Mouse (Mus musculus) frontal cortex, adult 2 months (tissue): Measurements from ENCODE around the gene Pth2. TPM values are rescaled to one million over a fixed set of nuclear protein-coding genes. Genes with fewer than 3 reads are reported as not detected.
A peak's percentile ranks its signal among the peaks of the same experiment; 100 is the strongest.
"Not testable (repeated sequence)": the region's sequence is repeated elsewhere in the genome, so short reads cannot be mapped to it uniquely, and the experiment has no call there.

ENCODE experiments used
- DNase-seq, 2 experiments: peaks; one replicate each; pipeline ENCODE4 v3.0.0; 2022; ENCODE audit warnings: low spot score in 1 of 2; ENCODE audit errors: extremely low spot score in 1 of 2
- polyA plus RNA-seq: library from polyadenylated mRNA; depleted of rRNA; stranded (reverse); fragments of >200 nt; gene quantifications from 2 replicates; pipeline ENCODE4 v1.2.3, GENCODE M21; 2012

Pth2 gene
- polyA plus RNA-seq, 1 experiment, result 0.90 TPM

GRCm38 (mm10) chr7:45169495-45169894 is 11.3 kb upstream of the Pth2 start:
- DNase-seq, result peak in 1 of 2 experiments; percentile 74

DNA sequence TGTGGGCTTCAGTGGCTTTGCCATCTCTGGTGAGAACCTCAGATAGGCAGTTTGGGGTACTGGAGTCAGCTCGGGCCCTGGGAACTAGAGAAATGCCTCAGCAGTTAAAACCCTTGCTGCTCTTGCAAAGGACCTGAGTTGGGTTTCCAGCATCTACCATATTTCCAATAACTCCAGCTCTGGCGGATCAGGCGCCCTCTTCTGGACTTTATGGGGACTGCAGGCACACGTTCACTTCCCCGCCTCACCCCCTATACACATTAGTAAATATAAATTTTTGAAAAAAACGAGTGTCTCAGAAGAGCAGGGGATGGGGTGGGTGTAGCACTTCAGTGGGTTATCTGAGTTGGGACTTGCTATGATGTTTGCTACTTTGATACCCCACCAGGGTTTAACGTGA is 7.8 kb upstream of the Pth2 start:
- no peak for DNase-seq

GRCm38 (mm10) chr7:45173772-45174171 is 7.0 kb upstream of the Pth2 start:
- DNase-seq, result not testable (repeated sequence)

DNA sequence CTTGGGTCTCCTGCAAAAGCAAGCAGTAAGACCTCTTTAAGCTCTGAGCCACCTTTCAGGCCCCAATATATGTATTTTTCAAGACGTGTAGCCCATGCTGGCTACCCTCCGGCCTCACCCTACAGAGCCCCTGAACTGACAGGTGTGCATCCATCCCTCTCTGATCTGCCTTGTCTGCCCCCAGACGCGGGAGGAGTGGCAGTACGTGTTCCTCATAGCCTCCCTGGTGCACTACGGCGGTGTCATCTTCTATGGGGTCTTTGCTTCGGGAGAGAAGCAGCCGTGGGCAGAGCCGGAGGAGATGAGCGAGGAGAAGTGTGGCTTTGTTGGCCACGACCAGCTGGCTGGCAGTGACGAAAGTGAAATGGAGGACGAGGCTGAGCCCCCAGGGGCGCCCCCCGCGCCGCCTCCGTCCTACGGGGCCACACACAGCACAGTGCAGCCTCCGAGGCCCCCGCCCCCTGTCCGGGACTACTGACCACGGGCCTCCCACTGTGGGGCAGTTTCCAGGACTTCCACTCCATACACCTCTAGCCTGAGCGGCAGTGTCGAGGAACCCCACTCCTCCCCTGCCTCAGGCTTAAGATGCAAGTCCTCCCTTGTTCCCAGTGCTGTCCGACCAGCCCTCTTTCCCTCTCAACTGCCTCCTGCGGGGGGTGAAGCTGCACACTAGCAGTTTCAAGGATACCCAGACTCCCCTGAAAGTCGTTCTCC is 6.1 kb upstream of the Pth2 start:
- DNase-seq, result no peak

DNA sequence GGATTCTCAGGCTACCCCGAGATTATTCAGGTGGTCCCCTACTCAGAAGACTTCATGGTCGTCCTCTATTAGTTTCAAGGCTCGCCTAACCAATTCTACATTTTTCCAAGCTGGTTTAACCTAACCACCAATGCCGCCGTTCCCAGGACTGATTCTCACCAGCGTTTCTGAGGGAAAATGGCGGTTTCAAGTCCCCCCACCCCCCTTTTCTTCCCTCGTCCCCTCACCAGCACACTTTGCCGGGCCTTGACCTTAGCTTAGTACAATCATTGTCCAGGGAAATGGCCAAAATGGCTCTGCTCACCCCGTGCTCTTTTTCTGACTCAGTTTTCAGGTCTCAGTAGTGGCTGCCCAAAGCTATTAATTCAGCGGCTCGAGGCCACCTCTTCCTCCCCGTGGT is 5.4 kb upstream of the Pth2 start:
- no peak for DNase-seq

DNA sequence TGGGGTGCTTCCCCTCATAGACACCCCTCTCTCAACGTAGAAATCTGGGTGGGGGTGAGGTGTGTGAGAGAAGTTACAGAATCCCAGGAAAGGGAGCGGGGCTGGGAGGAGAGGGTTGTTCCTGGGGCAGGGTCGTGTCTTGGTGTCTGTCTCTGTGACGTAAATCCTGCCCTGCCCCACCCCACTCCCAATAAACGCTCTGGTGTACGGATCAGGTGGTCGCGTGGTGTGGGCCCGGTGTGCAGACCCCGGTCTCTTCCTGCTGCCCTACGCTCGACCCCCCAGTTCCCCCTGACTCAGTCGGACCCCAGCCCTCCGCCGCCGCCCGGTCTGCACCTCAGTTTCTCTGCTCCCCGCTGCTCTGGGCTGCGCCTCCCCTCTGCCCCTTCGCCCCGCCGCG is 4.9 kb upstream of the Pth2 start:
- no peak for DNase-seq

GRCm38 (mm10) chr7:45176356-45176755 is 4.4 kb upstream of the Pth2 start:
- no peak for DNase-seq

DNA sequence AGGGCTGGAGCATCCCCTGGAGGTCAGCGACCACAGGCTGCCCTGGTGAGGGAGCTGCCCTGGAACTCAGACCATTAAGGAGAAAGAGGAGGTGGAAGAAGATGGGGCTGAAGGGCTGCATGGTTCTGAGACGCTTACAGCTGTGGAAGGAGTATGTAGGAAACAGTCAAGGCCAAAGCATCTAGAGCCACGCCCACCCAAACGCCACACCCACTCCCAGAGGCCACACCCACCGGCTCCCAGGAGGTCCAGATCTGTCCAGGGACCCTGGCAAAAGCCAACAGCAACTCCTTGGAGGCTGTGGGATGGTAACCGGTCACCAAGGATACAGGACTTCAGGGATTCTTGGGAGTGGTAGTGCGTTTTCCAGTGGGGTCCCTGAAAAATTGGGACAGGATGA is 2.2 kb upstream of the Pth2 start:
- DNase-seq, result no peak

DNA sequence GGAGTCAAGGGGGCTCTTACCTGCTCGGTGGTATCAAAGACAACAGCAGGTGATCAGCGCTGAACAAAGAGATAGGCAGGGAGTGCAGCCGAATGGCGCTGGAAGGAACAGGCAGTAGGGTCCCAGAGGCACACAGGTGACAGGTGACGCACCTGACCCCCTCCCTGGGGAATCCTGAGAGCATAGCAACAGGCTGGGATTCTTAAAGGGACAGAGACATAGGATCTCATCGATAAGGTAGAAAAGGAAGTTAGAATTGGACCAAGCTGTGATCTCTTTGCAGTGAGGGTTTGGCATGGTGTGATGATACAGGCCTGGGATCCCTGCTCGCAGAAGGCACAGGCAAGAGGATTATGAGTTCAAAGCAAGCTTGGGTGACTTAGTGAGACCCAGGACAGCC is 1.3 kb upstream of the Pth2 start, which contains the start of gene Gfy:
Gfy (minus strand) TSS at position 101 of the 400 bp plus-strand sequence.
- DNase-seq, result no peak

DNA sequence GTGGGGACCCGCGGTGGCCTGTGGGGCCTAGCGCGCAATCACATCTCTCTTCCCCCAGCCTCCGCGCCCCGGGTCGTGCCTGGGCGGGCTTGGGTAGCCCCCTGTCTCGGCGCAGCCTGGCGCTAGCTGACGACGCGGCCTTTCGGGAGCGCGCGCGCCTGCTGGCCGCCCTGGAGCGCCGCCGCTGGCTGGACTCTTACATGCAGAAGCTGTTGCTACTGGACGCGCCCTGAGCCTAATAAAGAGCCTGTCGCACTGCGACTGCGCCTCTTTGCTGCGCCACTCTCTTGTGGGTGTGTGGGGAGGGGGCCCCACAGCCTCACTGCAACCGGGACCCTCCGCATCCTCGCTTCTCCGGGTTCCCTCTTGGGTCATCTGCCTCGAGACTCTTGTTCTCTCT is 745 bp downstream of the Pth2 start:
- no peak for DNase-seq

DNA sequence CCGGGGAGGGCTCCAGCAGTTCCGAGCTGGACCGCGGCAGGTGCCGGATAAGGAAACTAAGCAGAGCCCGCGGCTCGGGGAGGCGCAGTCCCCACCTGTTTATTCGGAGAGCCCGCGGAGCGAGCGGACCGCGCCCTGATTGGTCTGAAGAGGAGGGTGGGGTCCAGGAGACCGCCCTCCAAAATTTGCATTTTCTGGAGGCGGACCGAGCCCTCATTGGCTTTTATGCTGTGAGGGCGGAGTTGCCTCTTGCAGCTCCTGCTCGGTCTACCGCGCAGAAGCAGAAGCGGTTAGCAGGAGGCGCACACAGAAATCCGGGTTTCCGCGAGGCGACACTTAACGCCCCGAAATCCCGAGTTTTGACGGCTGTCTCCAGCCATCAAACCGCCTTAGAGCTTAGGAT is 1.4 kb downstream of the Pth2 start:
- DNase-seq, result peak; percentile 78 to 90

DNA sequence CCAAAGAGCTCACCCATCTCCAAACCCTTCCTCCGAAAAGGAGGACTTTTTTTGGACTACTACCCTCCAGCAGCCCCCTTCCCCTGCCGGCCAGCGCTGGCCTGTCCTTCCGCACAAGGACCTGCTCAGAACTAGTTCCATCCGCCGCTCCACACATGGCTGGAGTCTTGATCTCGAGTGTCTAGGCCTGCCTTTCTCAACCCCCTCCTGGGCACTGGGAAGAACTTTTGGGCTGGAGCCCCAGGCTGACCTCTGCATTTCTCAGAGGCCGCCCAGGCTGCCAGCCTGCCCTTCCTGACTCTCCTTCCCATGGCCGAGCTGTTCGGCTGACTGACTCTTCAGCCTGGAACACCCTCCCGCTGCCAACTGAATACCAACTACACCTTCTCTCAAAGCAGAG is 1.8 kb downstream of the Pth2 start:
- DNase-seq, result no peak

DNA sequence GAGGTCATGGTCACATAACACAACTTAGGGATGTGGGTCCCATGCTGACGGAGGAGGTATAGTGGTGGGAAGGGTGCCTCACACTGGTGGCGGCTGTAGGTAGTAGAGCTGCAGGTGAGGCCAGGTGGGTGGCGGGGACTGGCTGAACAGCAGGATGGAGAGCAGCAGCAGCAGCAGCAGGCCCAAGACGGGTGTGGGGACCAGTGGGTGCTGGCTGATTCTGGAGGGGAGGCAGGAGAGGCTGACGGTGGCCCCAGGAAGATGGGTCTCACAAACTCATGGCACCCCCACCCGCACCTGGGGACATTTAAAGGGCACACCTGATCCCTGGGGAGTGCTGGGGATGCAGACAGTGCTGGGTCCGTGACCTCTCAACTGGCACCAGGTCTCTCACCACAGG is 2.9 kb downstream of the Pth2 start:
- no peak for DNase-seq

- DNase-seq, result no peak
Observed at GRCm38 (mm10) chr7:45185921-45186320, 5.1 kb downstream of the Pth2 start.

DNA sequence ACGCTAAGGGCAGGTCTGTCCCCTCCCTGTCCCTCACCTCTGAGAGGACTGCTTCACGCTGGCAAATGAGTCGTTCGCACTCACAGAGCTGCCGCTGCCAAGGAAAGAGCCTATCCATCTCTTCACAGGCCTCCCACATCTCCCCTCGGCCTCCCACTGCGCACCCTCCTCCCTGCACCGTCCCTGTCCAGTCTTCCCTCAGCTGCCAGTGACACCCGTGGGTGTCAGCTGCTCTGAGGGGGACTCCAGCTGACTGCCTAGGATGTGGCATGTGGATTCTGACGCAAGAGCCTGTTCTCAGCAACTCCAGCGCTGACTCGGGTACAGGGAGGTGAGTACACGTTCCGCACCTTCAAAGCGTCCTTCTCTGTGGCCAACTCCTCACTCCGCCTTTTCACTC is 8.8 kb downstream of the Pth2 start:
- DNase-seq, result peak in 1 of 2 experiments; percentile 74

DNA sequence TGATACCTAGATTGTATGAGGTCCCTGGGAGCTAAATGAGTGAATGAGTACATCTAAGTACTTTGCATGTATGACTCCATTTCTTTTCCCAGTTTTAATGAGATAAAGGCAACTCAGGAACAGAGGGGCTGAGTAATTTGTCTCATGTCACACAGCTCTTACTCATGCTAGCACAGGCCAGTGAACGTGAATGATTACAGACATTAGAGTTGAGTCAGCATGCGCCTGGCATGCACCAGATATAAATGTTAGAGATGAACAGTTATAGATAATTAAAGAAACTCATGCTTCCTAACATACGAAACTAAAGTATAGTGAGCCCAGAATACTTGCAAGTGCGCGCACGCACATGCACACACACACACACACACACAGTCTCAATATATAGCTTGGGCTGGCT is 9.4 kb downstream of the Pth2 start:
- DNase-seq, result no peak

- DNase-seq, result no peak
Observed at GRCm38 (mm10) chr7:45191161-45191560, 10.4 kb downstream of the Pth2 start.

- DNase-seq, result no peak
Observed at GRCm38 (mm10) chr7:45191803-45192363, 11.1 kb downstream of the Pth2 start.

DNA sequence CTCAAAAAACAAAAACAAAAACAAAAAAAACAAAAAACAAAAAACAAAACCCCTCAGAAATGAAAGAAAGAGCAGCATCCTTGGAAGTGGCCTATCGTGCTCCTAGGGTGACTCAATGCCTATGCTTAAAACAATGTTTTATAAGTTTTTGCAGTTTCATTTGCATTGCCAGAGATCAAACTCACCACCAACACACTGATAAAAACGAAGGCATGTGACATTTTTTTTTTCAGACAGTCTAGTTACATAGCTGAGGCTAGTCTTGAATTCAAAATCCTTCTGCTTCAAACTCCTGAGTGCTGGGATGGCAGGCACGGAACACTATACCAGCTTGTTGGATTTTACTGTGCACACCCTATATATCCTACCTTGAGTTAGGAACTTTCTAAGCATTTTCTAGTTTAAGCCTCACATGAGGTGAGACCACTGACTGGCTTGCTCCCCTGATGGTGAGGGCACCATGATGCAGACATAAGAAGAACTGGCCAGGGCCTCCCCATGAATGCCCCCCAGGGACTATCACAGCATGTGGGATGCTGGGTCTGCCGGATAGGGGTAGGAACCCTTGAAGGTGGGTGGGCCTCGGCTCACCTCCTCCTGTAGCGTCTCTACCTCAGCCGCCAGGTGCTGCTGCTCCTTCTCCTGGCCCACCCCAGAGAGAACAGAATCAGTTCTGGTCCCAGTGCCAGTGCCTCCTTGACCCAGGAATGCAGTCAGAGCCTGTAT is 12.0 kb downstream of the Pth2 start:
- DNase-seq, result no peak

DNA sequence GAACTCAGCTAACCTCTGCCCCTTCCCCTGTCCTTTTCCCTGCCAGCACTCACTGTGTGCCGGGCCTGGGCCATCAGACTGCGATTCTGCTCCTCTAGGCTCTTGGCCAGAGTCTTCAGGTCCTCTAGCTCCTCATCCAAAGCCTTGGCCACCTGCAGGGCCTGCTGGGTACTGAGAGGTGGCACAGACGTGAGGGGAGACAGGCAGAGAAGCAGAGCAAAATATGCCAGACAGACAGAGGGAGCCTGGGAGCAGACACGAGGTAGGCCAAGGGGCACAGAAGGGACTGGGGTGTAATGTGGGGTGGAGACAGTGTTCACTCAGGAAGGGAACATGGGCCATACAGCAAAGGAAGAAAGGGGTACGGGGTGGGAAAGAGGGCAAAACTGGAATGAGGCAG is 12.6 kb downstream of the Pth2 start:
- no peak for DNase-seq

DNA sequence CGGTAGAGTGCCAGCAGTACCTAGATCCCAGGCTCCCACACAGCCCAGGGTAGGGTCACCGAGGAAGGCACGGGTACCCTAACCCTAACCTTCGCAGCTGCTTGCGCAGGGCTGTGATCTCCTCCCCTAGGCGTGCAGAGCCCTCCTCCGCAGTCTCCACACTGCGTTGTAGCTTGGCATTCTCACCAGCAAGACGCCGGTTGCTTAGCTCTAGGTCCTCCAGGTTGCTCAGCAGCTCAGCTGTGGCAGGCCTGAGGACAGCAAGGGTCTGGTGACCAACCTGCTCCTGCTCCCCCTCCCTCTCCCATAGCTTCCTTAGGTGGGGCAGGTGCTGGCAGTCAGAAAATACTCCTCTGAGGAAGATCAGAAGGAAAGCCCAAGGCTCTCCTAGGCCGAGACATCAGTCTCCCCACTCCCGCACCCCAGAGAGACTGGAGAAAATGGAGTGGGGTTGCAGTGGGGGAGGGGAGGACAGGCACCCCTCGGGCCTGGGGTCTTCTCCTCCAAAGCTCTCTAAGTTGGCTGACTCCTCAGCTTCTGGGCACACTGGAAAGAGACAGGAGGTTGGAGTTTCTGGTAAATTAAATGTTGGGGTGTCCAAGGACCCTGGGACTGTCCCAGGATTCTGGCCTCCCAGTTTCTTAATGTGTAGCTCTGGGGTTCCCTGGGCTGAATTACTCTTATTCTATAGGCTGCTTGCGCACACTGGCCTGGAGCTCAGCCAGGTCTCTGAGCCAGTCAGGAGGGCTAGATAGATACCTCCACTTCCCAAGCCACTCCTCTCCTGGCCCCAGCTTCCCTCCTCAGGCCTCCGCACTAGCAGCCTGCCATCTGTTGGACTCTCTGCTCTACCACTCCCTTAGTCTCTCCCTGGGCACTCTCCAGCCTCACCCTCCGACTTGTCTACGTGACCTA is 13.3 kb downstream of the Pth2 start:
- DNase-seq, result no peak
